Mouse (Mus musculus) thymus, adult 2 months (tissue): Measurements from ENCODE around the gene Gstm7.

Experiments
- CTCF ChIP-seq: fragments of 200-500 bp; IDR thresholded peaks from 2 replicates; pipeline ENCODE4 v1.5.1; 2012; ENCODE audit warnings: mild to moderate bottlenecking, control low read depth, low read length, moderate library complexity, borderline replicate concordance; ENCODE audit not compliant: control insufficient read depth, poor library complexity, insufficient read depth; ENCODE audit errors: extremely low read depth
- POLR2A ChIP-seq: fragments of 200-500 bp; IDR thresholded peaks from 2 replicates; pipeline ENCODE4 v1.6.1; 2012; ENCODE audit warnings: mild to moderate bottlenecking, low read length, control low read depth, moderate library complexity; ENCODE audit not compliant: control insufficient read depth, poor library complexity, insufficient read depth; ENCODE audit errors: extremely low read depth

DNA sequence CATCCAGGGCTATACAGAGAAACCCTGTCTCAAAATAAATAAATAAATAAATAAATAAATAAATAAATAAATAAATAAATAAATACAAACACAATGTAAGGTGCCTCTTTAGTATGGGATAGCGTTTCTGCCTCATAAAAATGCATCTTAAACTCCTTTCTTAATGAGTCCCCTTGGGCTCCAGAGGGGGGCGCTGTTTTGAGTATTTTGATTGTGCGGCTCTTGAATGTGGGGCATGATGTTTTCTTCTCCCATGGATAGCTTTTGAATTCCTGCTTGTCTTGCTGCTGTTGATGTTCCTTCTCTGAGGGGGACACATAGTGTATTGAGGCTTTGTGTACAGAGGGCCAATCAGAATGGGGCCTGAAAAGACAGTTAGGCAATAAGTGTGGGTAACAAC, 14.5 kb downstream of the Gstm7 start:
- TF ChIP-seq POLR2A (no peak), CTCF (no peak)
